Mouse (Mus musculus): ENCODE data around the gene Nedd9.

DNA sequence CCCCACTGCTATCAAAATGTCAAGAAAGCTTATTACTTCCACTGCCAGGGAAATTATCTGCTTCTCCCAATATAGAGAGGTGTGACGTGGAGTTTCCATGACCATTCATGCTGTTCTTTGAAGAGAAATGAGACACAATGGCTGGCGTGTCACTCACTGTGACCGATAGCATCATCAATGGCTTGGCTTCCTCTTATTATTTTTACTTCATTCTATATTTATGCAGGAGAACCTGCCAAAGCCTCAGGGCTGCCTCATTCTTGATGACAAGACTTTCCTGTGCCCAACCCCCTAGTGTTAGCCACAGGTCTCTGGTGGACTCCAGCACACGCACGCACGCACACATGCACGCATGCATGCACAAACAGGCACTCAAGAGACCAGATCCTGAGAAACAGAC is 141.4 kb downstream of the Nedd9 start:
- TF ChIP-seq GATA1 (IDR thresholded peaks at IDR 0.05; ENCODE audit: borderline replicate concordance, low read length) (no peak), FLI1 (IDR thresholded peaks at IDR 0.05; ENCODE audit: low read length) (no peak)

Measured in megakaryocyte, embryonic 14.5 days (primary cell).